Mouse (Mus musculus) R1 (cell line): Measurements from ENCODE around the gene Alkbh2.

ENCODE experiments used
- DNase-seq: peaks from one replicate; pipeline ENCODE4 v3.0.0-alpha.2; 2018; ENCODE audit warnings: low read depth, low spot score

Gene Alkbh2

DNA sequence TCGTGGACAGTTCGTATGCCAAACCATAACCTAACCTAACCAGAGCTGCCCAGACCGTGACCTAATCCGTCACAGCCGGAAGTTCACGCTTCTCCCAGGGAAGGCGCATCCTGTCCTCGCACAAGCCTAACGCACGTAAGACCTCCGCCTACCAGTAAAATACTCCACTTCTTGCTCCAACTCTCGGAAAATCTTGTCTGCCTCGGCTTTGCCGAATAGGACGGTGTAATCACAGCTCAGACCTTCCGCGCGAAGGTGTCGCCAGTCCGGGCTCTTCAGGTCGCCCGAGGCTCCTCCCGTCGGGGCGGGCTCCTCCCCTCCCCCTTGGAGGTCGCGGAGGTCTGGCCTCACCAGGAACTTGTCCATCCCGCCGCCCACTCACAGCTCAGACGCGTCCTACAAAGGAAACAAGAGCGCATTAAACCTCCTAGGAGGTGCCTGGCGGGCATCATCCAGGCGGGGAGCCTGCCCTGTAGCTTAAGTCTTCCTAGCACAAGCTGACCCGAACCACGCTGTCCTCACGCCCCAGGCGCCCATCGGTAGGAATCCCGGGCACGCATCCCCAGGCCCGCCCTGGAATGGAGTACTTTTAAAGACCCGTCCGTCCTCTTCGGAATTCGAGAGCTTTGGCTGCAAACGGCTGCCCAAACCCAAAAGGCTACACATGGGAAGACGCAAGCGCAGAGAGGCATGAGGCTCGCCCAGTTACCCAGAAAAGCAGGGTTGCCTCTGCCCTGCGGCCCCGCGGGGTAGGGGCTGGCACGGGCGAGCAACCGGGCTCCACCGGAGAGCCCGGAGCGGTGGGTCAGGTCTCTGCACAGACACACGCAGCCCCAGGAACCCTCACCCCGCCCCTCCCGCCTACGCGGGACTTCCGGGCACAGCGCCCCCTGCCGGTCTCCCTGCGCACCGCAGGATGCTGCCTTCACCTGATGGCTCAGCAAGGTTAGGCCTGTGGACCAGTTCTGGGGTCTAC lies at the start of gene Alkbh2:
Gene Alkbh2 (minus strand): TSS at position 845 of the 976 bp plus-strand sequence.
- peak; percentile 93 for DNase-seq

DNA sequence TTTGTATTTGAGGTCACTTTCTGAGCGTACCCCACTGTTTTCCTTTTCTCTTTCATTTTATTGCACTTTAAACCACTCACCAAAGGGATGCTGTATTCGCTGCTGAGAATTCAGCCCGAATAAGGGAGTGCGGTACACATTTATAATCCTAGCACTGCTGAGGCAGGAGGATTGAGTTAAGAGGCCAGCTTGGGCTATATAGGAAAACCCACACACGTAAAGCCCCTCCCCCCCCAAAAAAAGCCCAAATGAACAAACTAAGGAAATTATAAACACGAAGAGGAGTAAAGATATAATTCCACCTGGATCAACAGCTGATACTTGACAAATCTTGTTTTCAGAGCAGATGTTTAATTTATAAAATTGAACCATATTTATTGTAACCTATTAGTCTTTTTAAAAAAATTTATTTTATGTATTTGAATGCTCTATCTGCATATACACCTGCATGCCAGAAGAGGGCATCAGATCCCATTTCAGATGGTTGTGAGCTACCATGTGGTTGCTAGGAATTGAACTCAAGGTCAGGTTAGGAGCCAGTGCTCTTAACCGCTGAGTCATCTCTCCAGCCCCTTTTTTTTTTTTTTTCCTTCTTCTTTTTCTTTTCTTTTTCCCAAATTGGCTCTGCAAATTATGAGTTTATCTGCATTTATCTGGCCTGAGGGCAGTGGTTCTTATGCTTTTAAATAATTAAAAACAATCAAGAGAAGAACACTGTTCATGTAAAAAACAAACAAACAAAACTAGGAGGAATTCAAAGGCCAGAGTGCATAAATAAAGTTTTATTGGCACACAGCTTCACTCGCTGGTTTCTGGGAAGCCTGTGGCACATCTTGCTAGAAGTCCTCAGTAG lies 48.8 kb upstream of the Alkbh2 start:
- DNase-seq, result peak; percentile 81

DNA sequence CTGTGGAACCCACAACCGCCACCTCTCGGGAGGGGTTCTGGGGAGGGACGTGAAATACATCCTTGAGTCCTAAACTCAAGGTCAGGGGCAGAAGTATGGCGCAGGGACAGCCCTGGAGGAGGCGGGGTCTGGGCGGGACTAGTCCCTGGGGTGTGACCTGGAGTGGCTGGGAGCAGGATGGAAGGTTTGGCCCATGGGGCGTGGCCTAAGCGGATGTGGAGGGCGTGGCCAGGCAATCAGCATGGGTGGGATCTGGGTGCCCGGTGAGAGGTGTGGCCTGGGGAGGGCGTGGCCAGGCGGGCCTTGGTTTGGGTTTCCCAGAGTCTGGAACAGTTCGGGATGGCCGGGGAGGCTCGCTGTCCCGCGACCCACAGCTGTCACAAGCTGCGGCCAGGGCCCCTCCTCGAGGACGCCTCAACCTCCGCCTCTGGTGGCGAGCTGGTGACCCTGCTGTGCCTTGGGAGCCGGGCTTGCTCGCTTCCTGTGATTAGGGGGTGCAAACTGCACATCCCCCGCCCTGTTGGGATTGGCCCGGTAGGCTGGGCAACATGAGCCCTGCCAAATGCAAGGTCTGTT lies 47.7 kb upstream of the Alkbh2 start:
- peak; percentile 98 for DNase-seq

DNA sequence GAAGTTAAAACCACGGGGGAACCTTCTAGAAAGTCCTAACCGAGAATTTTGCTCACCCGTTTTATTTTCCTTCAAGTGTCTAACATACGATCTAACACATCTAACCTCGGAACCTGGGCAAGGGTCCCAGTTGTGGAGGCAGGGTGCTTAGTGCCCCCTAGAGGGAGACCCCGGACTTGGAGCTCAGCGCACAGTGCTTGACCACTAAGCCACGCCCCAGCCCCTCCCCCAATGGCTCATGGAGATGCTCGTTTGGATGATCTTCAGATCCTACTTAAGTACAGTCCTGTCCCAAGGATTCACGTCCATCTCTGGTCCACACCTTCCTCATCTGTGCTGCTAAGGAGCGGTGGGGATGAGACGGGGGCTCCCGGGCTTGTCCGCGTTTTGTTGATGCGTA lies 46.6 kb upstream of the Alkbh2 start:
- DNase-seq, result peak; percentile 96

DNA sequence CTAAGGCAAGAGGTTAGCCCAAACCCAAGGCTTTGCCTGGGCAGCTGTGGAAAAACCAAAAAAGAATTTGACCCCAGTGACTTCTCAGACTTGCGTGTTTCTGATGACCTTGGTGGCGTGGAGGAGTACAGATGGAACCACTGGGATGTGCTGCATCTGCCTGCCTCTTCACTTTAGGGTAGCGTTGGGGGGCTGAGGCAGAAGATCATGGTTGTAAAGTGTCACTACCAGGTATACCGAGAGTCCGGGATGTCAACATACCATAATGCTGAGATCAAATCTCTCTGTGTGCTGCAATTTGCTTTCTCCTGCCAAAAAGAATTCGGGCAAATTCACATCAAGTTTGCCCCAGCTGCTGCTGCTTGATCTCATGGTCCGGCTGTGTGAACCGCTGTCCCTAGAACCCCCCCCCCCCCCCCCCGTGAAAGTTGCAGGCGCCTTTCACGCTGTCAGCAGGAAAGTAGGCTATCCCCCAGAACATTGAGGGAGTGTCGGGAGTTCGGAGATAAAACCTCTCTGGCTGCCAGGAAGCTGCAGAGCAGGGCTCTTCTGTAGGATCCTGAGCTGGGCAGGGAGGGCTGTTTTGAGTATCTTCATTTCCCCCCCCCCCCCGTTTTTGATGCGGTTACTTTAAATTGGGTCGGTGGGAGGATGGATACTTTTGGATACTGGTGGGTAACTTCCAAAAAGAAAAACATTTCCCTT lies 46.0 kb upstream of the Alkbh2 start:
- no peak for DNase-seq

DNA sequence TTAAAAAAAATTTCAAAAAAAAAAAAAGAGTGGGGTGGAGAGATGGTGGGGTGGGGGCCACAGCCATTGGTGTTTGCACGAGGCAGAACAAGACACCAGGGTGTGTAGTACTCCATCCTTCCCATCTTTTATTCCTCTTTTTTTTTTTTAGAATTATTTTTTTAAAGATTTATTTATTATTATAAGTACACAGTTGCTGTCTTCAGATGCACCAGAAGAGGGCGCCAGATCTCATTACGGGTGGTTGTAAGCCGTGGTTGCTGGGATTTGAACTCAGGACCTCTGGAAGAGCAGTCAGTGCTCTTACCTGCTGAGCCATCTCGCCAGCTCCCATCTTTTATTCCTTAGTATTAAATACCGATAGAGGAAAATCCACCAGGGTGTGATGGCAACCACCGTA lies 45.4 kb upstream of the Alkbh2 start:
- peak; percentile 22 for DNase-seq

DNA sequence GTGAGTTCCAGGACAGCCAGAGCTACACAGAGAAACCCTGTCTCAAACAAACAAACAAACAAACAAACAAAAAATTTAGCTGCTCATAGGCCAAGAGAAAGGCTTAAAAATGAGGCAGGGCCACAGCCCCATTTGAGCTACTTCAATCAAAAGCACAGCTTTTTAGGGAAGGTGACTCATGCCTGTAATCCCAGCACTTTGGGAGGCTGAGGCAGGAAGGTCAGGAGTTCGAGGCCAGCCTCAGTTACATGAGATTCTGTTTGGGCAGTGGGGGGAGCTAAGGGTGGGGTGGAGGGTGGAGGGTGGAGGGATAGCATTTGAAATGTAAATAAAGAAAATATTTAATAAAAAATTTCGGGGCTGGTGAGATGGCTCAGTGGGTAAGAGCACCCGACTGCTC lies 44.9 kb upstream of the Alkbh2 start:
- no peak for DNase-seq

DNA sequence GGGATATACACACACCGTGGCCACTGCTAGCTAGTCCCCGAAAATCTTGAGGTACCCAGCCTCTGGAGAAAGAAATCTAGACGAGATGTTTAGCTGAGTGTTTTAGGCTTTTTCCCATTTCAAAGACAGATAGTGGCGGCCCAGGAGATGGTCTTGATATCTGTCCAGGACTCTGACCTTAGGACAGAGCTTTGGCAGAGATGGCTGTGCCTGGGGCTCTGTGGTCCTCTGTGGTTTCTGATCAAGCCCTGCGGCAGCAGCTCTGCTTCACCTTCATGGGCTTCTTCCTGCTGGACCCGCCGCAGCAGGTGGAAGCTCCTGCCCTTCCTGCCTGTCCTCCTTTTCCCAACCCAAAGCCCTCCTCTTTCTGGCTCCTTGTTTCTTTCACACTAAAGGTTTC lies 42.3 kb upstream of the Alkbh2 start:
- DNase-seq, result no peak

DNA sequence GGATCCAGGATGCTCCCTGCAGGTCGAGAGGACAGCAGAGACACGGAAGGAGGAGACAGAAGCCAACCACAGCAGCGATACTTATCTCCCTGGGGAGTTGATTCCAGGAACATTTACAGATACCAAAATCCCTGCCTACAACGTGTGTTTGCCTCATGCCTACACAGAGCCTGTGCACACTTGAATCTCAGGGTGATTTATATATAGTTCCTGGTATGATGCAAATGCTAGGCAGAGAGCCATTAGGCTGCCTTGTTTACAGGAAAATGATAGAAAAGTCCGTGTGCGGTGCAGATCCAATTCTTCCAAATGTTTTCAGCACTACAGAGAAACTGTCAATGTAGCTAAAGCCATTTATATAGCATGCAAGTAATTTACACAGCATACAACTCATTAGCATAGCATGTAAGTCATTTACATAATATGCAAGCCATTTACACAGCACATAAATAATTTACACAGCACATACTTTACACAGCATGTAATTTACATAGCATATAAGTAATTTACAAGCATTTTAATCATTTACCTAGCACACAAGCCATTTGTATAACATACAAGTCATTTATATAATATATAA lies 35.2 kb upstream of the Alkbh2 start:
- DNase-seq, result no peak

DNA sequence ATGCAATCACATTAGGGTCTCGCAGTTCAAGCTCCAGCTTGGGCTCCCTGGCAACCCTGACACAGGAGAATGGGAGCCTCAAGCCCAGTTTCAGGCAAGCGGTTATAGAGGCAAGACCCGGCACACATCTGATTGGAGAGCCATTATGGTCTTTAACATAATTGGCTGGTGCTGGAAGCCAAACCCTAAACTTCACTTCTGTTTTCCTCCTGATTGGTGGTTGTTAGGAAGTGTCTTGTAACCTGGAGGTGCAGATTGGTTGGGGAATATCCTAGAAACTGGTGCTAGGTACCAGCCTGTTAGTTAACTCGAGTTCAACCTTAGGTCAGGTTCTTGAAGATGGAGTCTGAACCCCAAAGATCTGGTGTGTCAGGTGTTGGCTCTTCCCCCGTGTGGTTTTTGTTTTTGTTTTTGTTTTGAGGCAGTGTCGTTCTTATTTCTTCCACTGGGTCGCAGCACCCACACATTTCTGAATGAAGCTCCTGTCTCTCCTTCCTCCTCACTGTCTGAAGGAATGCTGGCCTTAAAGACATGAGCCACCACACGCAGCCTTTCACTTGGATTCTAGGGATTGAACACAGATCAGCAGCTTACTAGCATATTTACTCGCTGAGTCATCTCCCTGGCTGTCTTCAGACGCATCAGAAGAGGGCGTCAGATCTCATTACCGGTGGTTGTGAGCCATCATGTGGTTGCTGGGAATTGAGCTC lies 34.2 kb upstream of the Alkbh2 start:
- DNase-seq, result peak; percentile 91

DNA sequence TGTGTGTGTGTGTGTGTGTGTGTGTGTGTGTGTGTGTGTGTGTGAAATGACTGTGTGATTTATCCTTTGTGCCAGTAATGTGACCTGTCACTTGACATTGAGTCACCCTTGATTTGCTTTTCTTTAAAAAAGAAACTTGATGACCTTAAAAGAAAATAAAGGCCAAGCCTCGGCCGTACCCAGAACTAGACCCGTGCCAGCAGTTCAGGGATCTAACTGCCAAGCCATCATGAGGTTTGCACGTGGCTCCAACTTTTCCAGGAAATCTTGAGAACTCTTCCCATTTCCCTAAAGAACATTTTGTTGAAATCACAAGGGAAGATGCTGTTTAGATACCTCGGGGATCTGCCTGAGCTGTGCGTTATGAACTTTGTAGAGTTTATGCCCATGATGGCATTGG lies 33.4 kb upstream of the Alkbh2 start:
- no peak for DNase-seq

DNA sequence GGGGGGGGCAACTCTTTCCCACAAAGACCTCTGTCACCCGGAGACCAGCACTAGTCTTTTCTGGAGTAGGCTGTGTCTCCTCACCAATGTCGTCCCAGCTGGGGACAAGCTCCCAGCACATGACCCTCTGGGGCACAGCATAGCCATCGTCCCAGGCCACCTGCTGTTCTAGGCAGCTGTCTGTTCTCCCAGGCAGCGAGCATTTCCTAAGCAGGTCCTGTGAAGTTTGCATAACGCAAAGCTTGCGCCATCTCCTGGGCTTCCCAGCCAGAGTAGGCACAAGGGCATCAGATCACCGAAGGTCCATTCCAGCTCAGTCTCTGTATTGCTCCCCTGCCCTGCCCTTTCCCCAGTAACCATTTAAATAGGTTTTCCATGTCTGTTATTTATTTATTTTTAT lies 29.2 kb upstream of the Alkbh2 start:
- no peak for DNase-seq

DNA sequence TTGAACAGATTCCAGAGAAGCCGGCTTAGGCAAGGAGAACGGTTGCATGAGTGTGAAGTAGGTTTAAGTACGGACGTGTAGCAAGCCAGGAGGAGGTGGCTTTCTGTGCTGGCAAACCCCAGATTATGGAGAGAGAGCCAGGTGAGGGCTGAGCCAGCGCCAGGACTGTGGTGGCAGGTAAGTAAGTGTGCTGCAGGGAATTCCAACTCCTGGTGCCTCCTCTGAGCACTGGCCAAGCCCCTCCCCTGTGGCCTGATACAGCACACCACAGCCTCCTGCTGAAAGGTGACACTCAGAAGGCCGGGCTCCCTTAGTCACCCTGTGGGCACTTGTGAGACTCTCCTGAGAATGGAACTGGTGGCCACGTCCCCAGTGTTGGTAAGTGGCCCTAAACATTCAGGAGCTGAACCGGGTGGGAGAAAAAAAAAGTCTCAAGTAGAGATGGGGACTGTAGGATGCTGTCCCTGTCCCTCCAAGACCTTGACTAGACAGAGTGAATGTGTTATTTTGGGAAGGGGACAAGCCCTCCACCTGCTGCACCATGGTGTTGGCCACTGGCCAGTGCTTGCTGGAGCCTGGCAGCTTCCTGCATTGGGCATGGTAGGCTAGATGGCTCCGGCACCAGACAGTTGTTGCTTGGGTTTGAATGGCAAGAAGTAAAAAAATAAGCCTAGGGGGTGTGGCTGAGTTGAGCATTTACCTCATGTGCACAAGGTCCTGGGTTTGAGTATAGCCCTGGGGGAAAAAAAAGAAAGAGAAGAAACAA lies 27.3 kb upstream of the Alkbh2 start:
- no peak for DNase-seq

DNA sequence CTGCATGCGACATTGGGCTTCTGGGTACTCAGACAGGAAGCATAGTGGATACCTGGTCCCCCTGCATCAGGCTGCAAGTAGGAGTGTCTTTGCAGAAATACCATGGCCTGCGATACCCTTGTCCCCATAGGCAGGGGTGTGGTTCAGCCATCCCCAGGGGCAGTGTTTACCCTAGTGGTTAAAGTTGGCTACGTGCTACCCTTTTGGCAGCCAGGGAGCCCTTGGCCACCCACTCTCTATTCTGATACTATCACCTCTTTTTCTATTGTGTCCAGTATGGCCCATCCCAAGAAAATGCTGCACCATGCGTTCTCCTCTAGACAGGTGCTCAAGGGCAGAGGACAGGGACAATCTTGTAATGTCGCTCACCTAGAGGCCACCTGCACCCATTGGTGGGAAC lies 26.7 kb upstream of the Alkbh2 start:
- no peak for DNase-seq

DNA sequence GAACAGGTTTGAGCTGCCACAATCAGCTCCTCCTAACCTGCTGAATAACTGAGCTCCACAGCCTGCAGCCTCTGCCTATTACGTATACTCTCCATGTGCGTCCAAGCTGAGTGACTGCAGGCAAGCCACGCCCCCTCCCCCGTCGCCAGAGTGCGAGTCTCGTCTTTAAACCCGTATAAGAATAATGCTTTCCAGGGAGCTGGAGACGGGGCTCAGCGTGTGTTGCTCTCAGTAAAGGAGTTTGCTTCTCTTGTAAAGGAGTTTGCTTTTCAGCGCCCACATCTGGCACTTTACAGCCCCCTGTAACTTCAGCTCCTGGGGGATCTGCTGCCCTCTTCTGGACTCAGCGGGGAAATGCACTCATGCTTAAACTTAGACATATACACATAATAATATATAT lies 25.5 kb upstream of the Alkbh2 start:
- peak; percentile 89 for DNase-seq

DNA sequence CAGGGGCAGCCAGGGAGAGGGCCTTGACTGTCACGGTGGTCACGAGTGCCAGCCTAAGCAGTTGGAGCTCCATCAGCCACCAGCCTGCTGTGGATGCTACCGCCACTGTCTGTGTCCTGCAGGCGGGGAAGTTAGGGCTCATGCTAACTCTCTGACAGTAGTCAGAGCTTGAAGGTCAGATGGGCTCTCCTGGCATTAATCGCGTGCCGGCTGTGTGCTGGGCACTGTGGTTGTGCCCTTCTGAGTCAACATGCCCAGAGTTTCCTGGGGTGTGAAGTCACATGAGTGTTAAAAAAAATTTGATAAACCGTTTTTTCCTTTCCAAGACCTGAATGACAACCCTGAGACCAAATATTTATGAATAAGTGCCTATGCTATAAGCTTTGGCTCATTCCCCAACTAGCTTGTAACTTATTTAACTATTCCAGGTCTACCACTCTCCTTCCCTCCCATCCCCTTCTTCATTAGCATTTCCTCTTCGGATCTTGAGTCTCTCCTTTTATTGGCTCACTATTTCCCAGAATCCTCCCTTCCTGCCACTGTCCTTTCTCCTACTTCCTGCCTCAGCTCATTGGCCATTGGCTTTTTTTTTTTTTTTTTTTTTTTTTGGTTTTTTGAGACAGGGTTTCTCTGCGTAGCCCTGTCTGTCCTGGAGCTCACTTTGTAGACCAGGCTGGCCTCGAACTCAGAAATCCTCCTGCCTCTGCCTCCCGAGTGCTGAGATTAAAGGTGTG lies 24.5 kb upstream of the Alkbh2 start:
- DNase-seq, result peak; percentile 66

DNA sequence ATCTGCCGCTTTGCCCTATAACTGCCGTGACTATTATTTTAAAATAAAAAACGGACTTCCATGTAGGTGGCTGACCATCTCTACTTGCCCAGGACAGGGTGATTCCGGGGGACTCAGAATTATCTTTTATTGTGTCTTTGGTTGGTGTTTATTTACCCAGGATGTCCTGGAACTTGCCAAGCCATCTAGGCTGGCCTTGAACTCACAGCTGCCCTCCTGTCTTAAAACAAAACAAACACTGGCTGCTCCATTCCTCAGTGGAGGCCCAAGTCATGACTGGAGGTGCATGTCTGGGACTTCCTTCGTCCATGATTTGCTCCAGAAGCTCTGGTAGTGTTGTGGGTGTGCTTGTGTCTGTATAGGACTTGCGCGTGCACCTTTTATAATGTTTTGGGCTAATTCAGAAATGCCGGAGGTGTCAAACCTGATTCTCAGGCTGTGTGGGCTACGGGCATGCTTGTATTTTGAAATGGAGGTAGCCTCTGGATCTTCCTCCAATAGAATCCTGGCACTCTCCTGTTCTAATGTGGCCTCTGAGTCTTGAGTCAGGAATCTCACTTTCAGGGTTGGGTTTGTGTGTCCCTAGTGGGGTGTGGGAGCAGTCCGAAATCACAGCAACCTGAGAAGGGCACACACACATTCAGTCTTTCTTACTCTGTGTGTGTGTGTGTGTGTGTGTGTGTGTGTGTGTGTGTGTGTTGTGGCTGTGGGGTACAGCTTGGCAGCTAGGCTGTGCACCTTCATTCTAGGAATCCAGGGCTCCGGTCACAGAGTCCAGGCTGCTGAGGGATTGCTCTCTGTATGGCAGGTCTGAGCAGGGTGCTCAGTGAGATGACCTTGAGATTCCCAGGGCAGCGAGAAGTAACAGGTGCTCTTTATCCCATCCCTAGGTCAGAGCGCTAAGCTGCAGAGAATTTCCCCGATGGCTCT lies 19.3 kb upstream of the Alkbh2 start:
- DNase-seq, result no peak
